9 mouse cellular contexts compared by ENCODE assay signal in genomic region chr8:94678582-94678981, GRCm38 (mm10). TPM values are rescaled to one million over a fixed set of nuclear protein-coding genes. Genes with fewer than 3 reads are reported as not detected.
DNase-seq lines count a peak whose midpoint lies in the region; ATAC-seq and TF ChIP-seq lines count a peak whose summit lies in the region.
"Had no signal": no experiment of that assay in that cellular context is flagged by ENCODE, and none has a peak within 500 bp of the region (broad histone marks: within the 10 kb centered on the region; RNA-seq: fewer than 3 reads in every experiment).

No protein-coding gene starts in this region.

- H3K4me1 ChIP-seq in neural tube, embryonic 11.5 days (ENCODE audit: control insufficient read depth, insufficient read depth, low read length): no peaks in the 10 kb centered on the region
- H3K4me1 ChIP-seq in forebrain, postnatal 0 days (ENCODE audit: insufficient read depth): no peaks in the 10 kb centered on the region
- no peaks in the 10 kb centered on the region for H3K4me1 ChIP-seq in limb, embryonic 15.5 days
- peaks cover 24% of the 10 kb centered on the region; the same call in 1 of the 2 replicates for H3K4me1 ChIP-seq in small intestine, adult 2 months (ENCODE audit: control insufficient read depth, insufficient read depth, insufficient read length, low read length)
- H3K4me1 ChIP-seq: neural tube, embryonic 12.5 days had no signal

- 0 out of 2 replicates have a peak overlapping the region, but pooled peaks have one; percentile 44 for H3K27ac ChIP-seq in neural tube, embryonic 11.5 days (ENCODE audit: low read depth, low read length)
- peak overlapping the region; percentile 78 for H3K27ac ChIP-seq in forebrain, postnatal 0 days (ENCODE audit: low read depth, low read length)
- peak overlapping the region; percentile 19; the same call in 1 of the 2 replicates for H3K27ac ChIP-seq in limb, embryonic 15.5 days
- H3K27ac ChIP-seq in small intestine, adult 2 months (ENCODE audit: insufficient read depth, low read depth, low read length): peak overlapping the region; percentile 49
- H3K27ac ChIP-seq: neural tube, embryonic 12.5 days had no signal

- ATAC-seq in neural tube, embryonic 11.5 days (ENCODE audit: insufficient read depth, low FRiP score, low TSS enrichment): no peak
- ATAC-seq in forebrain, postnatal 0 days: peak; percentile 49
- no peak for ATAC-seq in limb, embryonic 15.5 days (ENCODE audit: insufficient number of reproducible peaks, low FRiP score, low TSS enrichment, low read depth)

- no peaks in the 10 kb centered on the region for H3K9me3 ChIP-seq in neural tube, embryonic 11.5 days (ENCODE audit: control insufficient read depth, low read length)
- no peaks in the 10 kb centered on the region for H3K9me3 ChIP-seq in forebrain, postnatal 0 days (ENCODE audit: low read length)
- H3K9me3 ChIP-seq in limb, embryonic 15.5 days: no peaks in the 10 kb centered on the region
- H3K9me3 ChIP-seq: neural tube, embryonic 12.5 days had no signal

- H3K27me3 ChIP-seq in neural tube, embryonic 11.5 days (ENCODE audit: control insufficient read depth, insufficient read depth, low read length): no peaks in the 10 kb centered on the region
- no peaks in the 10 kb centered on the region for H3K27me3 ChIP-seq in forebrain, postnatal 0 days (ENCODE audit: insufficient read depth, low read length)
- no peaks in the 10 kb centered on the region for H3K27me3 ChIP-seq in limb, embryonic 15.5 days
- no peaks in the 10 kb centered on the region for H3K27me3 ChIP-seq in small intestine, adult 2 months (ENCODE audit: control insufficient read depth, insufficient read depth, low read length)
- H3K27me3 ChIP-seq: neural tube, embryonic 12.5 days had no signal

- no peak for TF ChIP-seq CTCF in forebrain, postnatal 0 days (IDR thresholded peaks at IDR 0.05; ENCODE audit: low read depth)
- no peak for TF ChIP-seq CTCF in small intestine, adult 2 months (IDR thresholded peaks at IDR 0.05; ENCODE audit: extremely low read depth, insufficient read length, insufficient replicate concordance, low read depth, low read length)

- H3K4me3 ChIP-seq in neural tube, embryonic 11.5 days (ENCODE audit: low read depth, low read length): no peak overlapping the region
- H3K4me3 ChIP-seq in forebrain, postnatal 0 days (ENCODE audit: low read depth, low read length): no peak overlapping the region
- H3K4me3 ChIP-seq in limb, embryonic 15.5 days: no peak overlapping the region
- no peak overlapping the region for H3K4me3 ChIP-seq in small intestine, adult 2 months (ENCODE audit: low read depth, low read length)
- H3K4me3 ChIP-seq: neural tube, embryonic 12.5 days had no signal

- DNase-seq in neural tube, embryonic 11.5 days (ENCODE audit: low spot score): no peak
- no peak for DNase-seq in neural tube, embryonic 10.5 days (ENCODE audit: extremely low spot score, low spot score)
- DNase-seq in forebrain, postnatal 0 days: peak; percentile 49
- DNase-seq in spleen, postnatal 14 days (ENCODE audit: low spot score in 2 of 2): no peak
- no peak for DNase-seq in gastrocnemius, adult 18-20 months (ENCODE audit: low spot score)
- no peak for DNase-seq in adrenal gland, postnatal 25 days

- no peak overlapping the region for H3K9ac ChIP-seq in neural tube, embryonic 11.5 days (ENCODE audit: low read length)
- H3K9ac ChIP-seq in forebrain, postnatal 0 days: peak overlapping the region; percentile 4; the same call in 1 of the 2 replicates
- no peak overlapping the region for H3K9ac ChIP-seq in limb, embryonic 15.5 days
- H3K9ac ChIP-seq: neural tube, embryonic 12.5 days had no signal

- no peaks in the 10 kb centered on the region for H3K36me3 ChIP-seq in neural tube, embryonic 11.5 days (ENCODE audit: control insufficient read depth, insufficient read depth, low read length)
- peaks cover 18% of the 10 kb centered on the region for H3K36me3 ChIP-seq in forebrain, postnatal 0 days (ENCODE audit: insufficient read depth)
- peaks cover 21% of the 10 kb centered on the region for H3K36me3 ChIP-seq in limb, embryonic 15.5 days
- peaks cover 5% of the 10 kb centered on the region for H3K36me3 ChIP-seq in small intestine, adult 2 months (ENCODE audit: control insufficient read depth, insufficient read depth, low read length)

- TF ChIP-seq POLR2A in small intestine, adult 2 months (IDR thresholded peaks at IDR 0.05; ENCODE audit: low read depth, low read length): no peak

- no peak overlapping the region for H3K4me2 ChIP-seq in neural tube, embryonic 11.5 days (ENCODE audit: low read depth)
- H3K4me2 ChIP-seq in forebrain, postnatal 0 days (ENCODE audit: low read depth): no peak overlapping the region
- no peak overlapping the region for H3K4me2 ChIP-seq in limb, embryonic 15.5 days
- H3K4me2 ChIP-seq: neural tube, embryonic 12.5 days had no signal

- WGBS in neural tube, embryonic 11.5 days: 59% methylated on average over 9 of the region's 9 CpGs
- WGBS in forebrain, postnatal 0 days: 23% methylated on average over 9 of the region's 9 CpGs
- 55% methylated on average over 9 of the region's 9 CpGs for WGBS in limb, embryonic 15.5 days
- 16% methylated on average over 9 of the region's 9 CpGs for WGBS in small intestine, adult 2 months

RNA-seq across cellular contexts. Expression of gene Arl2bp, which starts 12.2 kb away (rescaled TPM):
- 89.6 and 95.5 TPM in 2 replicates for polyA plus RNA-seq in neural tube, embryonic 11.5 days (2014; fragmentation: Nextera tagmentation; extraction: Ambion mirVana)
- total RNA-seq in forebrain, postnatal 0 days (2014; rRNA removed): 112 and 136 TPM in 2 replicates
- polyA plus RNA-seq in forebrain, postnatal 0 days (2015; fragmentation: Nextera tagmentation; extraction: Ambion mirVana): 154 and 183 TPM in 2 replicates
- polyA plus RNA-seq in limb, embryonic 15.5 days (2015; fragmentation: Nextera tagmentation; extraction: Ambion mirVana): 99.7 and 106 TPM in 2 replicates
- polyA plus RNA-seq in small intestine, adult 2 months (2012; rRNA removed): 26.3 and 50.7 TPM in 2 replicates
- total RNA-seq in gastrocnemius, adult 18-20 months (2021): 10 to 100 TPM; 50.4 to 54.9 TPM
- total RNA-seq in adrenal gland, postnatal 25 days (2021): 60.0 and 75.3 TPM in 2 replicates

RNA-seq across cellular contexts. Expression of gene Pllp, which starts 17.5 kb away (rescaled TPM):
- polyA plus RNA-seq in neural tube, embryonic 11.5 days (2014; fragmentation: Nextera tagmentation; extraction: Ambion mirVana): 0.42 and 0.56 TPM in 2 replicates
- 4.6 and 11.6 TPM in 2 replicates for total RNA-seq in forebrain, postnatal 0 days (2014; rRNA removed)
- 6.8 and 8.6 TPM in 2 replicates for polyA plus RNA-seq in forebrain, postnatal 0 days (2015; fragmentation: Nextera tagmentation; extraction: Ambion mirVana)
- 17.3 and 18.9 TPM in 2 replicates for polyA plus RNA-seq in limb, embryonic 15.5 days (2015; fragmentation: Nextera tagmentation; extraction: Ambion mirVana)
- 50.9 and 84.3 TPM in 2 replicates for polyA plus RNA-seq in small intestine, adult 2 months (2012; rRNA removed)
- 1 to 10 TPM; 1.3 to 2.0 TPM for total RNA-seq in gastrocnemius, adult 18-20 months (2021)
- total RNA-seq in adrenal gland, postnatal 25 days (2021): 0.67 TPM in 1 of 2 replicates, not detected in the other

Comparison
In these comparisons a context has a peak if more than half of its experiments do, and no peak if none do; other contexts are left out.
1. H3K27ac ChIP-seq: peak in every context shown above with its lines; median percentile 78 in forebrain, postnatal 0 days; 49 in small intestine, adult 2 months; 44 in neural tube, embryonic 11.5 days; 19 in limb, embryonic 15.5 days.